Mouse (Mus musculus) liver, embryonic 14 days (tissue): ENCODE results near the gene Chil1. TPM values are rescaled to one million over a fixed set of nuclear protein-coding genes. Genes with fewer than 3 reads are reported as not detected.

ENCODE experiments used
- polyA plus RNA-seq: library from polyadenylated mRNA; depleted of rRNA; stranded (reverse); fragments of >200 nt; gene quantifications from 2 replicates; pipeline ENCODE4 v1.2.3, GENCODE M21; 2012; rRNA removed

The Chil1 gene
- polyA plus RNA-seq: 1.2 and 1.6 TPM in 2 replicates

GRCm38 (mm10) chr1:134182025-134182424 is at the start of gene Chil1:
Chil1 (plus strand) TSS chr1:134182176.

GRCm38 (mm10) chr1:134193126-134193525 is 11.2 kb downstream of the Chil1 start, which contains the start of gene Mybph:
Mybph (plus strand) TSS chr1:134193448.

GRCm38 (mm10) chr1:134235391-134235921 is 53.5 kb downstream of the Chil1 start, which contains the start of gene Adora1:
Adora1 (minus strand) TSS chr1:134235431.

Other genes starting within 250 kb of the Chil1 start
- gene Fmod, start 144.9 kb upstream of the Chil1 start, polyA plus RNA-seq: 0.88 and 1.4 TPM in 2 replicates
- 37.0 and 48.8 TPM in 2 replicates for gene Btg2, start 103.1 kb upstream of the Chil1 start, polyA plus RNA-seq
- gene Chit1, start 70.9 kb upstream of the Chil1 start, polyA plus RNA-seq: 0.07 and 0.12 TPM in 2 replicates
- 0.07 and 2.0 TPM in 2 replicates for gene Mybph, start 11.3 kb downstream of the Chil1 start, polyA plus RNA-seq
- 0.08 and 0.12 TPM in 2 replicates for gene Adora1, start 53.3 kb downstream of the Chil1 start, polyA plus RNA-seq
- 0.13 and 3.1 TPM in 2 replicates for gene Myog, start 107.8 kb downstream of the Chil1 start, polyA plus RNA-seq
- gene Ppfia4, start 150.8 kb downstream of the Chil1 start, polyA plus RNA-seq: 1.1 and 1.3 TPM in 2 replicates
- gene Tmem183a, start 179.8 kb downstream of the Chil1 start, polyA plus RNA-seq: 33.1 and 35.2 TPM in 2 replicates
- gene 4933406M09Rik, start 203.8 kb downstream of the Chil1 start, polyA plus RNA-seq: not detected in 2 replicates
- gene Cyb5r1, start 223.4 kb downstream of the Chil1 start, polyA plus RNA-seq: 13.1 and 15.8 TPM in 2 replicates
- gene Adipor1, start 233.2 kb downstream of the Chil1 start, polyA plus RNA-seq: 54.1 and 63.2 TPM in 2 replicates